Mouse (Mus musculus) ZHBTc4 (cell line): Measurements from ENCODE around the gene Sap30.
"Not testable (repeated sequence)": the region's sequence is repeated elsewhere in the genome, so short reads cannot be mapped to it uniquely, and the experiment has no call there.

ENCODE experiments used
- DNase-seq: peaks from one replicate; pipeline ENCODE4 v3.0.0-alpha.2; 2011; ENCODE audit warnings: low read depth, low spot score

Sap30 gene

GRCm38 (mm10) chr8:57498494-57498846 is 10.8 kb upstream of the Sap30 start:
- DNase-seq, result no peak

- DNase-seq, result no peak
These were observed 4.2 kb upstream of the Sap30 start for GRCm38 (mm10) chr8:57491873-57492272.

GRCm38 (mm10) chr8:57489896-57490295 is 2.2 kb upstream of the Sap30 start:
- peak; percentile 97 for DNase-seq

GRCm38 (mm10) chr8:57489366-57489765 is 1.7 kb upstream of the Sap30 start:
- peak; percentile 62 for DNase-seq

GRCm38 (mm10) chr8:57488312-57488765 is 679 bp upstream of the Sap30 start:
- peak; percentile 76 for DNase-seq

- DNase-seq, result peak; percentile 67
These were observed 894 bp downstream of the Sap30 start for GRCm38 (mm10) chr8:57486491-57487440.

GRCm38 (mm10) chr8:57480606-57481005 is 7.1 kb downstream of the Sap30 start:
- DNase-seq, result peak; percentile 61

GRCm38 (mm10) chr8:57479700-57480099 is 8.0 kb downstream of the Sap30 start:
- DNase-seq, result no peak

- no peak for DNase-seq
These were observed 9.3 kb downstream of the Sap30 start for GRCm38 (mm10) chr8:57478406-57478805.

- no peak for DNase-seq
These were observed 13.9 kb downstream of the Sap30 start for GRCm38 (mm10) chr8:57473751-57474150.

- no peak for DNase-seq
These were observed 16.8 kb downstream of the Sap30 start for GRCm38 (mm10) chr8:57470863-57471262.

GRCm38 (mm10) chr8:57468624-57469023 is 19.0 kb downstream of the Sap30 start:
- DNase-seq, result no peak

GRCm38 (mm10) chr8:57463757-57464156 is 23.9 kb downstream of the Sap30 start:
- no peak for DNase-seq

GRCm38 (mm10) chr8:57462839-57463238 is 24.8 kb downstream of the Sap30 start:
- DNase-seq, result no peak

- no peak for DNase-seq
These were observed 29.7 kb downstream of the Sap30 start for GRCm38 (mm10) chr8:57457942-57458341.

- DNase-seq, result no peak
These were observed 30.5 kb downstream of the Sap30 start for GRCm38 (mm10) chr8:57457152-57457551.

GRCm38 (mm10) chr8:57455765-57456164 is 31.9 kb downstream of the Sap30 start, which contains the start of gene Scrg1:
TSS of gene Scrg1 (plus strand) at chr8:57455923.
- no peak for DNase-seq

GRCm38 (mm10) chr8:57453361-57453760 is 34.3 kb downstream of the Sap30 start:
- no peak for DNase-seq

- DNase-seq, result no peak
These were observed 35.8 kb downstream of the Sap30 start for GRCm38 (mm10) chr8:57451896-57452295.

- DNase-seq, result no peak
These were observed 36.9 kb downstream of the Sap30 start for GRCm38 (mm10) chr8:57450726-57451125.

GRCm38 (mm10) chr8:57445901-57446300 is 41.8 kb downstream of the Sap30 start:
- DNase-seq, result not testable (repeated sequence)

GRCm38 (mm10) chr8:57443289-57443688 is 44.4 kb downstream of the Sap30 start:
- DNase-seq, result no peak

GRCm38 (mm10) chr8:57441556-57441955 is 46.1 kb downstream of the Sap30 start:
- DNase-seq, result no peak
